Mouse (Mus musculus) kidney, embryonic 16.5 days (tissue): ENCODE results near the gene Chd5. TPM values are rescaled to one million over a fixed set of nuclear protein-coding genes. Genes with fewer than 3 reads are reported as not detected.

Experiments used
- ATAC-seq: fragments of 200-750 bp; cut with Nextera tagmentation; 2 replicates; pipeline ENCODE4 v1.8.0; 2017; ENCODE audit warnings: moderate TSS enrichment; ENCODE audit not compliant: low FRiP score, low TSS enrichment
- H3K27ac ChIP-seq: fragments of 300-500 bp; sonication (generic); 2 replicates; pipeline ENCODE4 v1.5.1; 2014; ENCODE audit warnings: low read length
- H3K27me3 ChIP-seq: fragments of 300-500 bp; sonication (generic); 2 replicates; pipeline ENCODE4 v1.6.1; 2014; ENCODE audit warnings: low read length, control low read depth, mixed read lengths; ENCODE audit not compliant: insufficient read depth
- H3K36me3 ChIP-seq: fragments of 300-500 bp; sonication (generic); 2 replicates; pipeline ENCODE4 v1.6.1; 2014; ENCODE audit warnings: low read length, control low read depth, mixed read lengths; ENCODE audit not compliant: insufficient read depth
- H3K4me1 ChIP-seq: fragments of 300-500 bp; sonication (generic); 2 replicates; pipeline ENCODE4 v1.6.1; 2014; ENCODE audit warnings: low read length, control low read depth, mixed read lengths; ENCODE audit not compliant: insufficient read depth
- H3K4me2 ChIP-seq: fragments of 300-500 bp; sonication (generic); replicated peaks from 2 replicates; pipeline ENCODE4 v1.6.1; 2014; ENCODE audit warnings: low read depth, low read length
- H3K4me3 ChIP-seq: fragments of 300-500 bp; sonication (generic); 2 replicates; pipeline ENCODE4 v1.5.1; 2014; ENCODE audit warnings: mild to moderate bottlenecking, low read length
- H3K9ac ChIP-seq: fragments of 300-500 bp; sonication (generic); replicated peaks from 2 replicates; pipeline ENCODE4 v1.6.1; 2014; ENCODE audit warnings: low read length
- H3K9me3 ChIP-seq: fragments of 300-500 bp; sonication (generic); 2 replicates; pipeline ENCODE4 v1.6.1; 2016; ENCODE audit warnings: low read length, control low read depth
- WGBS: fragments of 180-500 bp; shearing (Covaris S2); extraction: QIAGEN DNeasy Blood & Tissue Kit; methylation state at CpG from one replicate; pipeline ENCODE4 v1.1.7; 2014; 5-methylcytosine and 5-hydroxymethylcytosine counted together
- polyA plus RNA-seq: library from polyadenylated mRNA; unstranded; fragments of >200 nt; fragmentation: Nextera tagmentation; extraction: Ambion mirVana; gene quantifications from 2 replicates; pipeline ENCODE4 v1.2.1, GENCODE M21; 2015

The Chd5 gene
- polyA plus RNA-seq, 1 experiment from 2014 or later, result 0.12 TPM

DNA sequence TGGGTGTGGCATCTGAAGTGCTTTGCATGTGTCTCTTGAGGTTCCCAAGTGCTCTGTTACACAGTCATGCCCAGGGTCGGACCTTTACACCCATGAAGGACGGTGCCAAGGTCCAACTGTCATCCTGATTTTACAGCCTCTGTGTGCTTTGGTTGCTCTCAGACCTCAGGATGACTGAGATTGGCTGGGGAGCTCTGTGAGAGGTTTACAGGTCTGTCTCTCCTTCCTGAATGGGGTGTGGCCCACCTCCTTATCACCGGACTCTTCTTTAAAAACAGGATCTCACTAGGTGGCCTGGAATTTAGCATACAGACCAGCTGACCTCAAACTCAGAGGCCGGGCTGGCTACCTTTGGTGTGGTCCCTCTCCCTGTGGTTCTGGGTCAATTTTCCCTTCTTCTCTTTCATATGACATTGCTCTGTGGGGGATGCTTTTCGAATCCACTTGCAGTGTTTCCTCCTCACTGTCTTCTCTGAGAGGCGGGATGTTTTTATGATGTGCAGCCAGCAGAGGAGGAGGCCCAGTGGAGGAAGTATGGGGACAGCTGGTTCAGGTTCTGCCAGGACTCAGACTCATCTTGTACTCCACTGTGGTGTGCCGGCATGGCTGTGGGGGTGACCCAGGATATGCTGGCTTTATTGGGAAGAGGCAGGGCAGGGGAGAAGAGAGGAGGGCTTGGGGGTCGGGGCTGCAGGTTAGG lies 12.4 kb downstream of the Chd5 start:
- H3K4me1 ChIP-seq, result peaks cover 7% of the 10 kb centered on the region; the same call in 1 of the 2 replicates
- H3K27me3 ChIP-seq, result peaks cover 21% of the 10 kb centered on the region
- H3K9me3 ChIP-seq, result no peaks in the 10 kb centered on the region
- WGBS, result 21% methylated on average over 8 of the region's 8 CpGs
- no peak overlapping the region for H3K9ac ChIP-seq
- no peak; the same call in 1 of the 2 replicates for ATAC-seq
- H3K4me3 ChIP-seq, result no peak overlapping the region
- H3K36me3 ChIP-seq, result no peaks in the 10 kb centered on the region
- H3K4me2 ChIP-seq, result no peak overlapping the region
- no peak overlapping the region for H3K27ac ChIP-seq

- H3K4me1 ChIP-seq, result peaks cover 7% of the 10 kb centered on the region; the same call in 1 of the 2 replicates
- H3K4me3 ChIP-seq, result no peak overlapping the region
- 15% methylated on average over 14 of the region's 14 CpGs for WGBS
- ATAC-seq, result no peak; the same call in 1 of the 2 replicates
- H3K27me3 ChIP-seq, result peaks cover 21% of the 10 kb centered on the region
- H3K9ac ChIP-seq, result no peak overlapping the region
- H3K27ac ChIP-seq, result no peak overlapping the region
- H3K36me3 ChIP-seq, result no peaks in the 10 kb centered on the region
- no peak overlapping the region for H3K4me2 ChIP-seq
- H3K9me3 ChIP-seq, result no peaks in the 10 kb centered on the region
These were observed 13.2 kb downstream of the Chd5 start for GRCm38 (mm10) chr4:152351422-152352305.

DNA sequence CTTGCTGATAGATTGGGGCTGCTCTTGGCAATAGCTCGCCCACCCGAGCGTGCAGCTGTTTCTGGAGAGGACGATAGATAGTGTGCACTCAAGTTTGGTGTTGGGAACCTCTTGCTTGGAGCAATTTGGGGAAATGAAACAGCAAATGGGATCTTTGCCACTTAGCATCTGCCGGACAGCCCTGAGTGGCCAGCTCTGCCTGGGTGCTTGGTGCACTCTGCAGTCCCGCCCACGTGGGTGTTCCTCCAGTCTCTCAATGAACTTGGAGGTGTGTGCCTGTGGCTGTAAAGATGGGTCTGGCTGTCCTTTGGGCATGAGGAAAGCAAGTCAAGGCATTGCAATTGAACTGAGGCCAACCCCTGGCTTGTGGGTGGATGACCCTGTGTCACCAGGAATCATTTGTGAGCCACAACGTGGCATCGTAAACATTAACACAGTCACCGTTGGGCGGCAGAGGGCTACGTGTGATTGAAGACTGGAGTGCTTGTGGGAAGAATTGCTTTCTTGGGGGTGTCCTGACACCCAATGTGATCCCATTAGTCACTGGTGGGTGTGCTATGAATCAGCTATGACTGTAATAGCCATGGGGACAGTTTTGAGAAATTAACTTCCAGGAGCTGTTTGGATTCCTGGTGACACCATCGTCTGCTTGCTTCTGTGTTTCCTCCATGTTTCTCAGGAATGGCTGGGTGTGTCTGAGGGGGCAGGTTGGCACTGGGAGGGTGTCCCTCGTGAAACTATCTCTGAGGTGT lies 15.6 kb downstream of the Chd5 start:
- H3K9ac ChIP-seq, result no peak overlapping the region
- peaks cover 19% of the 10 kb centered on the region for H3K27me3 ChIP-seq
- H3K27ac ChIP-seq, result no peak overlapping the region
- no peak overlapping the region for H3K4me3 ChIP-seq
- no peak overlapping the region for H3K4me2 ChIP-seq
- H3K36me3 ChIP-seq, result no peaks in the 10 kb centered on the region
- no peak for ATAC-seq
- H3K9me3 ChIP-seq, result no peaks in the 10 kb centered on the region
- WGBS, result 57% methylated on average over 14 of the region's 14 CpGs
- peaks cover 7% of the 10 kb centered on the region; the same call in 1 of the 2 replicates for H3K4me1 ChIP-seq

DNA sequence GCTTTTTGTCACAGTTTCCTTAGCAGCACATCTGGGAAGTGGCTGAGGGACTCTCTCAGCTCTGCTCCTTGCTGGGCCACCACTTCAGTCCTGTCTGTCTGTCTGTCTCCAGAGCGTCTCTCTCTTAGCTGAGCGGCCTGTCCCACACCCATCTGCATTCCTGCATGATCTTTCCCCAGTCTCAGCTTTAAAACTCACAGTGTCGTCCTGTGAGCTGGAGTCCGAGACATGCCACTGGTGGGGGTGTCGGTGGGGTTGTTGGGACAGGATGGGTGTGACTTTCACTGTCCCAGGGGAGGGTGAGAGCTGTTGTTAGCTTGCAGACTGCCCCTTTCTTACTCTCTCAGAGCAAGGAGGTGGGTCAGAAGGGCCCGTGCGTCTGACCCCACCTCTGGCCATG lies 17.2 kb downstream of the Chd5 start:
- no peaks in the 10 kb centered on the region for H3K4me1 ChIP-seq
- H3K27me3 ChIP-seq, result peaks cover 19% of the 10 kb centered on the region
- H3K4me3 ChIP-seq, result no peak overlapping the region
- no peaks in the 10 kb centered on the region for H3K9me3 ChIP-seq
- H3K4me2 ChIP-seq, result no peak overlapping the region
- no peaks in the 10 kb centered on the region for H3K36me3 ChIP-seq
- ATAC-seq, result no peak
- WGBS, result 80% methylated on average over 7 of the region's 7 CpGs
- no peak overlapping the region for H3K9ac ChIP-seq
- H3K27ac ChIP-seq, result no peak overlapping the region

GRCm38 (mm10) chr4:152359700-152360099 lies 21.2 kb downstream of the Chd5 start:
- H3K27ac ChIP-seq, result no peak overlapping the region
- no peak overlapping the region for H3K4me3 ChIP-seq
- H3K9ac ChIP-seq, result no peak overlapping the region
- no peaks in the 10 kb centered on the region for H3K36me3 ChIP-seq
- no peak for ATAC-seq
- no peak overlapping the region for H3K4me2 ChIP-seq
- peaks cover 7% of the 10 kb centered on the region for H3K4me1 ChIP-seq
- H3K27me3 ChIP-seq, result peaks cover 9% of the 10 kb centered on the region; the same call in 1 of the 2 replicates
- WGBS, result 9% methylated on average over 10 of the region's 11 CpGs
- H3K9me3 ChIP-seq, result no peaks in the 10 kb centered on the region

DNA sequence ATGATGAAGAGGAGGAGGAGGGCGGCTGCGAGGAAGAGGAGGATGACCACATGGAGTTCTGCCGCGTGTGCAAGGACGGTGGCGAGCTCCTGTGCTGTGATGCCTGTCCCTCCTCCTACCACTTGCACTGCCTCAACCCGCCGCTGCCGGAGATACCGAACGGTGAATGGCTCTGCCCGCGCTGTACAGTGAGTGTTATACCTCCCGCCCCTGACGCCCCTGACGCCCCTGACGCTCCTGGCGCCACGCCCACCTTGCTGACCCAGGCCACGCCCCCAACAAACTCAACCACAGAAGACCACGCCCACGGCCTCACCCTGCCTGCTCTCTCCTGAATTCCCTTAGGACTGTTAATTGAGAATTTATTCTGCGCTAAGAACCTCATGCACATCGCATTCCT lies 22.4 kb downstream of the Chd5 start:
- no peaks in the 10 kb centered on the region for H3K9me3 ChIP-seq
- no peak overlapping the region for H3K27ac ChIP-seq
- peak; percentile 67; the same call in 1 of the 2 replicates for ATAC-seq
- WGBS, result 2% methylated on average over 24 of the region's 24 CpGs
- peaks cover 7% of the 10 kb centered on the region for H3K4me1 ChIP-seq
- H3K27me3 ChIP-seq, result peaks cover 9% of the 10 kb centered on the region; the same call in 1 of the 2 replicates
- peak overlapping the region; percentile 25 for H3K4me3 ChIP-seq
- peak overlapping the region; percentile 47 for H3K4me2 ChIP-seq
- H3K36me3 ChIP-seq, result no peaks in the 10 kb centered on the region
- H3K9ac ChIP-seq, result no peak overlapping the region

- peaks cover 7% of the 10 kb centered on the region for H3K4me1 ChIP-seq
- no peak overlapping the region for H3K4me3 ChIP-seq
- H3K9me3 ChIP-seq, result no peaks in the 10 kb centered on the region
- no peak overlapping the region for H3K27ac ChIP-seq
- H3K4me2 ChIP-seq, result no peak overlapping the region
- H3K36me3 ChIP-seq, result no peaks in the 10 kb centered on the region
- 19% methylated on average over 9 of the region's 9 CpGs for WGBS
- no peak; the same call in 1 of the 2 replicates for ATAC-seq
- no peak overlapping the region for H3K9ac ChIP-seq
- H3K27me3 ChIP-seq, result peaks cover 9% of the 10 kb centered on the region; the same call in 1 of the 2 replicates
These were observed 23.7 kb downstream of the Chd5 start for GRCm38 (mm10) chr4:152362180-152362579.

GRCm38 (mm10) chr4:152365228-152365627 lies 26.8 kb downstream of the Chd5 start:
- WGBS, result 74% methylated on average over 7 of the region's 7 CpGs
- Histone ChIP-seq H3K36me3 (no peaks in the 10 kb centered on the region), H3K4me2 (no peak overlapping the region), H3K9me3 (no peaks in the 10 kb centered on the region), H3K27ac (no peak overlapping the region), H3K9ac (no peak overlapping the region), H3K27me3 (peaks cover 4% of the 10 kb centered on the region; the same call in 1 of the 2 replicates), H3K4me1 (peaks cover 7% of the 10 kb centered on the region), H3K4me3 (no peak overlapping the region)
- ATAC-seq, result no peak

- no peak for ATAC-seq
These were observed 44.2 kb downstream of the Chd5 start for GRCm38 (mm10) chr4:152382528-152383252.

More at GRCm38 (mm10) chr4:152382528-152383252, 44.2 kb downstream of the Chd5 start:
- Histone ChIP-seq H3K9ac (no peak overlapping the region), H3K4me2 (no peak overlapping the region), H3K27me3 (no peaks in the 10 kb centered on the region), H3K27ac (no peak overlapping the region), H3K9me3 (no peaks in the 10 kb centered on the region), H3K36me3 (no peaks in the 10 kb centered on the region), H3K4me1 (no peaks in the 10 kb centered on the region), H3K4me3 (no peak overlapping the region)
- WGBS, result 83% methylated on average over 17 of the region's 17 CpGs
